Mouse (Mus musculus) lung, adult 2 months (tissue): ENCODE measurements around the gene Tnfrsf26. TPM values are rescaled to one million over a fixed set of nuclear protein-coding genes. Genes with fewer than 3 reads are reported as not detected.
"Not testable (repeated sequence)": the region's sequence is repeated elsewhere in the genome, so short reads cannot be mapped to it uniquely, and the experiment has no call there.

Experiments used
- DNase-seq: peaks from one replicate; pipeline ENCODE4 v3.0.0; 2022
- H3K4me1 ChIP-seq: fragments of 200-500 bp; 2 replicates; pipeline ENCODE4 v1.6.1; 2011; ENCODE audit warnings: low read length; ENCODE audit not compliant: control insufficient read depth, insufficient read depth
- H3K4me3 ChIP-seq: fragments of 200-500 bp; replicated peaks from 2 replicates; pipeline ENCODE3; 2011; ENCODE audit warnings: low read depth, mild to moderate bottlenecking, control low read depth, low read length; ENCODE audit errors: extremely low read depth
- CTCF ChIP-seq: fragments of 200-500 bp; IDR thresholded peaks from 2 replicates; pipeline ENCODE4 v1.5.1; 2011; ENCODE audit warnings: mild to moderate bottlenecking, low read length, control low read depth; ENCODE audit not compliant: insufficient read depth
- POLR2A ChIP-seq: fragments of 200-500 bp; IDR thresholded peaks from 2 replicates; pipeline ENCODE4 v1.6.1; 2011; ENCODE audit warnings: low read depth, mild to moderate bottlenecking, control low read depth, low read length, borderline replicate concordance; ENCODE audit errors: extremely low read depth
- WGBS: fragments of 180-500 bp; shearing (Covaris S2); methylation state at CpG from one replicate; pipeline ENCODE4 v1.1.7; 2018; 5-methylcytosine and 5-hydroxymethylcytosine counted together
- polyA plus RNA-seq: library from polyadenylated mRNA; depleted of rRNA; stranded (reverse); fragments of >200 nt; gene quantifications from 2 replicates; pipeline ENCODE4 v1.2.3, GENCODE M21; 2012; rRNA removed

The Tnfrsf26 gene
- polyA plus RNA-seq, result 0.76 and 1.8 TPM in 2 replicates

- no peak for DNase-seq
- no peak for TF ChIP-seq POLR2A
- TF ChIP-seq CTCF, result no peak
- 74% methylated on average over 1 of the region's 1 CpGs for WGBS
- H3K4me1 ChIP-seq, result no peaks in the 10 kb centered on the region; the same call in 1 of the 2 replicates
- no peak within 1 kb of the TSS for H3K4me3 ChIP-seq
These were observed at the start of gene Tnfrsf26 for GRCm38 (mm10) chr7:143628540-143628939. TSS of gene Tnfrsf26 (minus strand) at chr7:143628722.

GRCm38 (mm10) chr7:143666427-143667311, 38.1 kb upstream of the Tnfrsf26 start:
- DNase-seq, result no peak
- TF ChIP-seq POLR2A (no peak), CTCF (no peak)
- Histone ChIP-seq H3K4me1 (no peaks in the 10 kb centered on the region), H3K4me3 (no peak overlapping the region)

DNA sequence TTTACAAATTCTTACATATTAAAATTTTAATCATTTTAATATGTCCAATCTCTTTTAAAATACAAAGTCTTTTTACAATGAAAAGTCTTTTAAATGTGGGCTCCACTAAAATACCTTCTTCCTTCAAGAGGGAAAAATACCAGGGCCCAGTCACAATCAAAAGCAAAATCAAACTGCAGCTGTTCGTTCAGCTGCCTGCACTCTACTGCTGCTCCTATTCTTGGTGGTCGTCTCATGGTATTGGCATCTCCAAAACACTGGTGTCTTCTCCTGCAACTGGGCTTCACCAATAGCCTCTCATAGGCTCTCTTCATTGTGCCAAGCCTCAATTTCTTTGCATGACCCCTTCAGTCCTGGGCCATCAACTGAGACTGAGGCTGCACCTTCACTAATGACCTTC, 34.9 kb upstream of the Tnfrsf26 start:
- 80% methylated on average over 2 of the region's 2 CpGs for WGBS
- TF ChIP-seq CTCF (no peak), POLR2A (no peak)

DNA sequence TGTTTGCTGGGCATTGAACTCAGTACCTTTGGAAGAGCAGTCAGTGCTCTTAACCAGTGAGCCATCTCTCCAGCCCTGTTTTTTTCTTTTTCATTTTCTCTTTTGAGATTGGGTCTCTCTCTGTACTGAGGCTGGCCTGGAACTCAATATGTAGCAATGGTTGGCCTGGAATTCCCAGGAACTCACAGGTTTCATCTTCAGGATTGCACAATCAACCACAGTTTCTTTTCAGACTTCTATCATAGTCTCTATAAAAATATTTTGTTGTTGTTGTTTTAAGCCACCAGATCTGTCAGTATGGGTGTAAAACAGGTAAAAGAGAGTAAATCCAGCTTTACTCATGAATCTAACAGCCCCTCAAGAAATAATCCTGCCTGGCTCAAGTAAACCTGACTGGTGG, 32.3 kb upstream of the Tnfrsf26 start:
- Histone ChIP-seq H3K4me3 (no peak overlapping the region), H3K4me1 (no peaks in the 10 kb centered on the region)
- no peak for DNase-seq
- TF ChIP-seq CTCF (no peak), POLR2A (no peak)

More for the DNA sequence above, 34.9 kb upstream of the Tnfrsf26 start:
- Histone ChIP-seq H3K4me3 (no peak overlapping the region), H3K4me1 (no peaks in the 10 kb centered on the region)
- no peak for DNase-seq

DNA sequence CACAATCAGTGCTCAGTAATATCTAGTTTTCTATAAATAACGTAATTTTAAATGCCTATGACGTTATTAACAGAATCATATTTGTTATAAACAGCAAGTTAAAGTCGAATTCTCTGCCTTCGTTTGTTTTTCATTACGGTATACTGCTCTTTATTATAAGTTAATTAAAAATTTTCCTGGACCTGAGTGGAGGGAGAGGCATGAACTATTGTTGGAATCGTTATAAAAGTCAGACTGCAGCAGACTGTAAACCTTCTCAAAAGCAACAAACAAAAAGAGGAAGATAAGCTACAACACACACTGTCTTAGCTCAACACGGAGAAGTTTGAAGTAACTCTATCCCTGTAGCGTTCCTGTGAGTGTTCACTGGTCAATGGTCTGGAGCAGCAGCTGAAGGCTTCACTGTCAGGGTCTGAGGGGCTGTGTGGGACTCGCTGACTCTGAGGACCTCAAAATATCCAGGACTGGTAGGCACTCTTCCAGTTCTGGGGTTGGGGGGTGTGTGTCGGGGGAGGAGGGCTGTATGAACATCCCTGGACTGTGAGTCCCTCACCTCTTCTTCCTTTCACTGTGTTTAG, 21.3 kb upstream of the Tnfrsf26 start:
- 48% methylated on average over 10 of the region's 10 CpGs for WGBS
- DNase-seq, H3K4me3 ChIP-seq, H3K4me1 ChIP-seq: not testable (repeated sequence)

DNA sequence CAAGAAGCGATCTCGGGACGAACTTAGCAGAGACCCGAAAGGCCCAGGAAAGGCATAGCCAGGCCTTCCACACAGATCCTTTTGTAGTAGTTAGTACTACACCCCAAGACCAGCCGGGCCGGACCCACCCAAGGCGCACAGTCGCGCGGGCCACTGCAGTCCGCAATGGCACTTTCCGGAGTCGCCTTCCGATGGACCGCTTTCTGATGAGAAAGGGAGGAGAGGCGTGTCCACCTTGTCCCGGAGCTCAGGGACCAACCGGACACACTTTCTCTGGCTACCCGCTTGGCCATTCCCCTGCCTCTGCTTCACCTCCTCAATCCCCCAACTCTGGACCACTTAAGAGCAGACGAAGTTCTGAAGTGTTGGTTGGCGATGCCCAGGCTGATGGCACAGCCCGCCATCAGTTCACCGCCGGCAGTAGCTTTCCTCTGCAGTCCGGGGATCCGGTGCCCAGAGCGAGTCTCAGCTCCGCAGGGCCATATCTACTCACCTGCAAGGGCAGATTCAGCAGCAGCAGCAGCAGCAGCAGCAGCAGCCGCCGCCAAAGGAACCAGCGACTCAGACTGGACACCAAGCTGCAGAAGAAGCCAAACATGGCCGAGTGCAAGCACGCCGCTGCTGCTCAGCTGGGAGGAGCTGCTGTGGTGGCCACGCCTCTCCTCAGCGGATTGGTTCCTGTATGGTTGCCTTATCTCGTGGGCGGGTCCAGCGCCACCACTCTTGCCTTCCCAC, 20.7 kb upstream of the Tnfrsf26 start, which contains the start of gene Tnfrsf22:
Gene Tnfrsf22, minus strand, starts transcription at position 628 of the 735 bp plus-strand sequence.
- WGBS, result 3% methylated on average over 39 of the region's 39 CpGs
- no peak; the same call in 1 of the 2 replicates for TF ChIP-seq POLR2A
- no peak for TF ChIP-seq CTCF

DNA sequence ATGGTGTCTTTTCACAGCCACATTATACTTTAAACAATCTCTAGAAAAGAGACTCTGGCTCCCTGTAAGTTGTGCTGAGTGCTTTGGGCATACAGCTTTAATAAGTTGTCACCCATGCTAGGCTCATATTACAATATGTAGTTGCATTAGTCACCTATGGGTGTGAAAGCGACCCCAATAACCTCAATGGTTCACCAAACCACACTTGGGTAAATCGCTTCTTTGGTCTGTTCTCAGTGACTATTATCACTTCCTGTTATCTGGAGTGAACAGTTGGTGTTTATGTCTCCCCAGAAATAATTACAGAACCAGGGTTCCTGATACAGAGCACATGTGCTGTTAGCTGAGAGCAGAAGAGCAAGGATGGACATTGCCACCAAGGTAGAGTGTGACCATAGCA, 15.4 kb upstream of the Tnfrsf26 start:
- H3K4me1 ChIP-seq, H3K4me3 ChIP-seq, DNase-seq: not testable (repeated sequence)
- WGBS, result 67% methylated on average over 2 of the region's 2 CpGs

More for the DNA sequence above, 20.7 kb upstream of the Tnfrsf26 start, which contains the start of gene Tnfrsf22:
- Histone ChIP-seq H3K4me1 (no peaks in the 10 kb centered on the region), H3K4me3 (peak within 1 kb of the TSS; percentile 79)
- peak; percentile 73 for DNase-seq

DNA sequence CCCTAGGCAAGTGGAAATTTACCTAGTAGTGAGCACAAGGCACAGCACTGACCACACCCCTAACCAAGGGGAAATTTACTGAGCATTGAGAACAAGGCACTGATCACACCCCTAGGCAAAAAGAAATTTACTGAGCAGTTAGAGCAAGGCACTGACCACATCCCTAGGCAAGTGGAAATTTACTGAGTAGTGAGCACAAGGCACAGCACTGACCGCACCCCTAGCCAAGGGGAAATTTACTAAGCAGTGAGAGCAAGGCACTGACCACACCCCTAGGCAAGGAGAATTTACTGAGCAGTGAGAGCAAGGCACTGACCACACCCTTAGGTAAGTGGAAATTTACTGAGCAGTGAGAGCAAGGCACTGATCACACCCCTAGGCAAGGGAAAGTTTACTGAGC, 8.2 kb upstream of the Tnfrsf26 start:
- DNase-seq, result no peak
- Histone ChIP-seq H3K4me3 (no peak overlapping the region), H3K4me1 (no peaks in the 10 kb centered on the region)
- WGBS, result 95% methylated on average over 1 of the region's 1 CpGs
- TF ChIP-seq CTCF (no peak), POLR2A (no peak)

GRCm38 (mm10) chr7:143631503-143631902, 3.0 kb upstream of the Tnfrsf26 start:
- no peak for DNase-seq
- H3K4me3 ChIP-seq, result no peak overlapping the region
- 79% methylated on average over 2 of the region's 2 CpGs for WGBS
- no peak for TF ChIP-seq CTCF
- TF ChIP-seq POLR2A, result no peak
- H3K4me1 ChIP-seq, result no peaks in the 10 kb centered on the region; the same call in 1 of the 2 replicates

GRCm38 (mm10) chr7:143629501-143629900, 979 bp upstream of the Tnfrsf26 start:
- TF ChIP-seq POLR2A (no peak), CTCF (no peak)
- WGBS, result 10% methylated on average over 1 of the region's 1 CpGs
- no peak for DNase-seq
- Histone ChIP-seq H3K4me1 (no peaks in the 10 kb centered on the region; the same call in 1 of the 2 replicates), H3K4me3 (no peak overlapping the region)
